Mouse (Mus musculus) heart, postnatal 0 days (tissue): Measurements from ENCODE around the gene Hecw2.

ENCODE experiments used
- CTCF ChIP-seq: IDR thresholded peaks from 2 replicates; pipeline ENCODE4 v1.5.1; 2016; ENCODE audit warnings: antibody characterized with exemption, control low read depth, low read depth
- EP300 ChIP-seq: IDR thresholded peaks from 2 replicates; pipeline ENCODE4 v1.6.1; 2016; ENCODE audit warnings: antibody characterized with exemption, low read depth

DNA sequence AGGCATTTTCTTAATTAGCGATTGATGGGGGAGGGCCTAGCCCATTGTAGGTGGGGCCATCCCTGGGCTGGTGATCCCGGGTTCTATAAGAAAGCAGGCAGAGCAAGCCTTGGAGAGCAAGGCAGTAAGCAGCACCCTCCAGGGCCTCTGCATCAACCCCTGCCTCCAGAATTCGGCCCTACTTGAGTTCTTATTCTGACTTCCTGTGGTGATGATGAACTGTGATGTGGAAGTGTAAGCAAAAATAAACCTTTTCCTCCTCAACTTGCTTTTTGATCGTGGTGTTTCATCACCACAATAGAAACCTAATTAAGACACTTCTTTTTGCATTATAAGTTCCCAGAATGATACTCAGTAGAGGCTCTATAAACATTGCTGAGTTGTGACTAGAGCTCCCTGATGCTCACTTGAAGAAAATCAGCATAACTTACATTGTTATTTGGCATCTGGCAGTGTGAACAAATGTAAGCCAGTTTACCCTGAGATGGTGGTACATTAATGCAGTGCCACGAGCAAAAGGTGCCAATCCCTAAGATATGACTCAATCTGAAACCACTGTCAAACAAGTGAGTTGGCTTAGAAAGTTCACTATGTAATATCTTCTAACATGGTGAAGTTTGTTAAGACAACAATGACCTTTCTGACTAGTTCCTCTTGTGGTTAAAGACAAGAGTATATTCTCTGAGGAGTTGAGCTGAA, 349.9 kb downstream of the Hecw2 start:
- TF ChIP-seq EP300 = no peak
- TF ChIP-seq CTCF = no peak
